Mouse (Mus musculus): ENCODE data around the gene Elmo2. TPM values are rescaled to one million over a fixed set of nuclear protein-coding genes. Genes with fewer than 3 reads are reported as not detected.
A peak's percentile ranks its signal among the peaks of the same experiment; 100 is the strongest.

Gene Elmo2
- total and polyA plus RNA-seq, 3 experiments: 17.4 to 27.6 TPM; not detected in 1

DNA sequence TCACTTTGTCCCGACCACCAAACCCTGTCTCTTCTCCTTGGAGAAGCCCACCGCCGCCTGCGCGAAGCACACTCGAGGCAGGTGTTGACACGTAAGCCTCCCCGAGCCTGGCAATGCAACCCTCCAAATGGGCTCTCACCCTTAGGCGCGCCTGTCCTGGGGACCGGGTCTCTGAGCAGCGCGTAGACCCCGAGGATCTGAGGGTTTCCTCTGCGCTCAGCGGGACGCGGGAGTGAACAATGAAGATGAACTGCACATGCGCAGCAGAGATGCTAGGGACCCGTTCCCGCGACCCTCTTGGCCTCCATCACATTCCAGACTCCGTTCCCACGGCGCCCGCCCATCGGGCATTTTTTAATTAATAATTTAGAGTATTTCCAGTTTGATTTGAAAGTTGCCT, 42.2 kb upstream of the Elmo2 start, which contains the start of gene Zfp663:
Zfp663 (minus strand) TSS at position 234 of the 400 bp plus-strand sequence.
- no peak for TF ChIP-seq JUND (IDR thresholded peaks at IDR 0.05; ENCODE audit: low read depth, low read length)
- no peak for TF ChIP-seq USF1 (IDR thresholded peaks at IDR 0.05; ENCODE audit: low read depth, low read length)
- no peak for TF ChIP-seq ETS1 (IDR thresholded peaks at IDR 0.05; ENCODE audit: low read depth, low read length)
- TF ChIP-seq RAD21 (IDR thresholded peaks at IDR 0.05; ENCODE audit: low read depth, low read length): no peak
- TF ChIP-seq TAL1 (IDR thresholded peaks at IDR 0.05; ENCODE audit: low read length): no peak
- no peak for TF ChIP-seq MEF2A (IDR thresholded peaks at IDR 0.05; ENCODE audit: extremely low read depth, insufficient replicate concordance, low read depth, low read length, poor library complexity, severe bottlenecking)
- TF ChIP-seq SMC3 (IDR thresholded peaks at IDR 0.05; ENCODE audit: low read depth, low read length): no peak
- TF ChIP-seq GABPA (IDR thresholded peaks at IDR 0.05; ENCODE audit: low read depth, low read length): no peak
- no peak for TF ChIP-seq TBP (IDR thresholded peaks at IDR 0.05; ENCODE audit: low read depth, low read length)
- Histone ChIP-seq H3K79me2 (ENCODE audit: control insufficient read depth, insufficient read depth, low read length, poor library complexity) (no peaks in the 10 kb centered on the region), H3K4me1 (ENCODE audit: control insufficient read depth in 1 of 2, insufficient read depth in 2 of 2, low read length in 2 of 2) (peaks cover 2 to 17% of the 10 kb centered on the region in 2 experiments), H3K36me3 (ENCODE audit: control insufficient read depth in 1 of 2, insufficient read depth in 2 of 2, low read length in 2 of 2) (peaks cover 0 to 8% of the 10 kb centered on the region in 2 experiments; a peak in 2 of 4 replicates), H3K9ac (ENCODE audit: control insufficient read depth, low read depth, low read length, poor library complexity, severe bottlenecking) (peak within 1 kb of the TSS; percentile 33), H3K4me3 (ENCODE audit: control insufficient read depth in 1 of 2, insufficient read depth in 1 of 2, low read depth in 2 of 2, low read length in 2 of 2) (peak within 1 kb of the TSS; percentile 41 to 62), H3K9me3 (replicated peaks; ENCODE audit: insufficient read depth, low read length) (no peaks in the 10 kb centered on the region), H3K27me3 (ENCODE audit: control insufficient read depth in 1 of 2, insufficient read depth in 2 of 2, low read length in 2 of 2) (no peaks in the 10 kb centered on the region), H3K27ac (ENCODE audit: control insufficient read depth, low read depth, low read length) (peak within 1 kb of the TSS; percentile 41)
- DNase-seq (ENCODE audit: low read depth, low spot score): no peak

GRCm38 (mm10) chr2:165367868-165368439, 41.7 kb upstream of the Elmo2 start:
- peak overlapping the region; percentile 41 to 62 for H3K4me3 ChIP-seq (ENCODE audit: control insufficient read depth in 1 of 2, insufficient read depth in 1 of 2, low read depth in 2 of 2, low read length in 2 of 2)
- H3K36me3 ChIP-seq (ENCODE audit: control insufficient read depth in 1 of 2, insufficient read depth in 2 of 2, low read length in 2 of 2): peaks cover 0 to 8% of the 10 kb centered on the region in 2 experiments; a peak in 2 of 4 replicates
- no peaks in the 10 kb centered on the region for H3K79me2 ChIP-seq (ENCODE audit: control insufficient read depth, insufficient read depth, low read length, poor library complexity)
- no peaks in the 10 kb centered on the region for H3K9me3 ChIP-seq (replicated peaks; ENCODE audit: insufficient read depth, low read length)
- no peak for TF ChIP-seq RAD21 (IDR thresholded peaks at IDR 0.05; ENCODE audit: low read depth, low read length)
- TF ChIP-seq E2F4 (IDR thresholded peaks at IDR 0.05; ENCODE audit: borderline replicate concordance, low read depth, low read length): no peak
- TF ChIP-seq JUND (IDR thresholded peaks at IDR 0.05; ENCODE audit: low read depth, low read length): no peak
- TF ChIP-seq MAZ (IDR thresholded peaks at IDR 0.05; ENCODE audit: low read depth, low read length): no peak
- no peak for TF ChIP-seq GABPA (IDR thresholded peaks at IDR 0.05; ENCODE audit: low read depth, low read length)
- no peak for TF ChIP-seq ZKSCAN1 (IDR thresholded peaks at IDR 0.05; ENCODE audit: low read depth, low read length)
- no peak for TF ChIP-seq ZMIZ1 (IDR thresholded peaks at IDR 0.05; ENCODE audit: low read depth, low read length)
- no peak for TF ChIP-seq MAX (IDR thresholded peaks at IDR 0.05; ENCODE audit: low read length)
- TF ChIP-seq UBTF (IDR thresholded peaks at IDR 0.05; ENCODE audit: borderline replicate concordance, insufficient read depth, low read depth, low read length): no peak
- TF ChIP-seq EP300 (IDR thresholded peaks at IDR 0.05; ENCODE audit: low read depth in 1 of 2, low read length in 2 of 2): no peak
- TF ChIP-seq HCFC1 (IDR thresholded peaks at IDR 0.05; ENCODE audit: low read depth, low read length): no peak
- no peak for TF ChIP-seq POLR2A (IDR thresholded peaks at IDR 0.05; ENCODE audit: control insufficient read depth in 1 of 2, insufficient read depth in 1 of 2, low read depth in 1 of 2, low read length in 2 of 2, poor library complexity in 1 of 2)
- no peak for TF ChIP-seq MYC (IDR thresholded peaks at IDR 0.05; ENCODE audit: low read depth, low read length)
- H3K27ac ChIP-seq (ENCODE audit: control insufficient read depth, low read depth, low read length): no peak overlapping the region
- H3K9ac ChIP-seq (ENCODE audit: control insufficient read depth, low read depth, low read length, poor library complexity, severe bottlenecking): peak overlapping the region; percentile 33
- H3K4me1 ChIP-seq (ENCODE audit: control insufficient read depth in 1 of 2, insufficient read depth in 2 of 2, low read length in 2 of 2): peaks cover 2 to 17% of the 10 kb centered on the region in 2 experiments
- H3K27me3 ChIP-seq (ENCODE audit: control insufficient read depth in 1 of 2, insufficient read depth in 2 of 2, low read length in 2 of 2): no peaks in the 10 kb centered on the region
- DNase-seq (ENCODE audit: low read depth, low spot score): peak; percentile 74

Measured in MEL (cell line).